Mouse (Mus musculus): ENCODE measurements around the gene Sele.

GRCm38 (mm10) chr1:164063745-164064144 lies 15.7 kb downstream of the Sele start:
- TF ChIP-seq MAX (IDR thresholded peaks at IDR 0.05; ENCODE audit: low read length) (no peak), E2F4 (IDR thresholded peaks at IDR 0.05; ENCODE audit: borderline replicate concordance, low read depth, low read length) (no peak), CTCF (IDR thresholded peaks at IDR 0.05 in 2 of 3, conservative IDR thresholded peaks at IDR 0.05 in 1 of 3; ENCODE audit: control insufficient read depth in 1 of 3, insufficient read depth in 1 of 3, low read depth in 2 of 3, low read length in 3 of 3, poor library complexity in 1 of 3, severe bottlenecking in 1 of 3) (no peak), POLR2AphosphoS2 (IDR thresholded peaks at IDR 0.05; ENCODE audit: low read length) (no peak), EP300 (IDR thresholded peaks at IDR 0.05; ENCODE audit: low read depth in 1 of 2, low read length in 2 of 2) (no peak), GATA1 (IDR thresholded peaks at IDR 0.05; ENCODE audit: low read depth, low read length) (no peak), POLR2A (IDR thresholded peaks at IDR 0.05; ENCODE audit: control insufficient read depth in 1 of 2, insufficient read depth in 1 of 2, low read depth in 1 of 2, low read length in 2 of 2, poor library complexity in 1 of 2) (no peak), MXI1 (IDR thresholded peaks at IDR 0.05; ENCODE audit: low read depth, low read length) (no peak), KAT2A (conservative IDR thresholded peaks at IDR 0.05; ENCODE audit: low read depth, low read length) (no peak), CHD2 (IDR thresholded peaks at IDR 0.05; ENCODE audit: low read length) (no peak)
